Mouse (Mus musculus) liver, adult 2 months (tissue): ENCODE data around the gene Med24.

Source experiments
- CTCF ChIP-seq: fragments of 200-500 bp; IDR thresholded peaks from 2 replicates; pipeline ENCODE4 v1.5.1; 2011; ENCODE audit warnings: low read depth, low read length, control low read depth
- POLR2A ChIP-seq: fragments of 200-500 bp; IDR thresholded peaks from 2 replicates; pipeline ENCODE4 v1.6.1; 2011; ENCODE audit warnings: low read length, control low read depth; ENCODE audit not compliant: insufficient read depth; ENCODE audit errors: extremely low read depth

GRCm38 (mm10) chr11:98720756-98721155 is 8.5 kb downstream of the Med24 start:
- TF ChIP-seq CTCF (no peak), POLR2A (no peak)
